In the genomic region with DNA sequence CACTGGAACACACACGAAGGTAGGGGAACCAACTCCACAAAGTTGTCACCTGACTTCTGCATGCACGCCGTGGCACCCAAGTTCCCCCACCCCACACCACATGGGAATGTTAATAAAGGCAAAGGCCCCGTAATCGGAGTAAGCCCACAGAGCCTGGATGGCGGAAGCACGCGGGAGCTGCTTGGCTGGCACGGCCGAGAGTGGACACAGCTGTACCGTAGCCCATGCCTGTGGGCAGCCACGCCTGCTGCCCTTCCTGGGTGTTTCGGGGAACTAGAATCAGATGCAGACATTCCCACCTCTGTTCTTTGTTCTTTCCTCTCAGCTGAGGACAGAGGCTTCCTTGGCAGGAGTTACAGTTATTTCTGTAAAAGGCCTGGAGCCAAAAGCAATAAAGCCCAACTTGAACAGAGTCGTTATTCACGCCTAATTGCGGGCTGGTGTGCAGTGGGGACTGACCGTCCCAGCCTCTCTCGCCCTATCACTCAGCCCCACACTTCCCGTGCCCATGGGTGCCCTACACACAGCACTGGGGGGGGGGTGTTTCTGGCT, we compare ENCODE assay signal across 8 mouse cellular contexts. TPM values are rescaled to one million over a fixed set of nuclear protein-coding genes. Genes with fewer than 3 reads are reported as not detected.
A peak's percentile ranks its signal among the peaks of the same experiment; 100 is the strongest.
DNase-seq lines count a peak whose midpoint lies in the region; ATAC-seq lines count a peak whose summit lies in the region.

No protein-coding gene starts in this region.

- no peak overlapping the region for H3K4me3 ChIP-seq in brown adipose tissue, adult 24 weeks (ENCODE audit: insufficient read depth, low read depth, low read length)
- no peak overlapping the region for H3K4me3 ChIP-seq in heart, embryonic 15.5 days
- no peak overlapping the region for H3K4me3 ChIP-seq in neural tube, embryonic 12.5 days

- 0 out of 2 replicates have a peak overlapping the region, but pooled peaks have one; percentile 1 for H3K4me2 ChIP-seq in heart, embryonic 15.5 days
- peak overlapping the region; percentile 42 for H3K4me2 ChIP-seq in neural tube, embryonic 12.5 days (replicated peaks)

- H3K9me3 ChIP-seq in heart, embryonic 15.5 days (replicated peaks) = no peaks in the 10 kb centered on the region
- no peaks in the 10 kb centered on the region for H3K9me3 ChIP-seq in neural tube, embryonic 12.5 days

- H3K4me1 ChIP-seq in brown adipose tissue, adult 24 weeks (ENCODE audit: control insufficient read depth, insufficient read depth, insufficient read length, low read length) = peaks cover 22% of the 10 kb centered on the region
- H3K4me1 ChIP-seq in heart, embryonic 15.5 days (replicated peaks) = peaks cover 91% of the 10 kb centered on the region
- H3K4me1 ChIP-seq in neural tube, embryonic 12.5 days = peaks cover 52% of the 10 kb centered on the region

- ATAC-seq in heart, embryonic 15.5 days (replicated peaks; ENCODE audit: insufficient number of reproducible peaks, insufficient read depth, low FRiP score, low read depth) = peak; percentile 66
- ATAC-seq in neural tube, embryonic 12.5 days (ENCODE audit: low FRiP score, low read depth) = peak; percentile 75

- 43% methylated on average over 19 of the region's 19 CpGs for WGBS in heart, embryonic 15.5 days
- WGBS in neural tube, embryonic 12.5 days = 40% methylated on average over 19 of the region's 19 CpGs

- 0 out of 2 replicates have a peak, but pooled peaks cover 5% of the 10 kb centered on the region for H3K36me3 ChIP-seq in heart, embryonic 15.5 days
- H3K36me3 ChIP-seq in neural tube, embryonic 12.5 days = peaks cover 7% of the 10 kb centered on the region

- DNase-seq in layer of hippocampus, adult 11-12 months (ENCODE audit: low spot score) = peak; percentile 68
- no peak for DNase-seq in layer of hippocampus, postnatal 25 days (ENCODE audit: extremely low spot score in 1 of 2, low spot score in 1 of 2)
- DNase-seq in kidney, postnatal 36 days = peak; percentile 68 to 77
- DNase-seq in cerebellum, adult 9-10 months = no peak
- no peak for DNase-seq in frontal cortex, adult 2 months (ENCODE audit: extremely low spot score in 1 of 2, low spot score in 1 of 2)

- H3K9ac ChIP-seq in heart, embryonic 15.5 days = peak overlapping the region; percentile 40; the same call in 1 of the 2 replicates
- no peak overlapping the region for H3K9ac ChIP-seq in neural tube, embryonic 12.5 days

- H3K27ac ChIP-seq in brown adipose tissue, adult 24 weeks (replicated peaks; ENCODE audit: low read depth, low read length) = peak overlapping the region; percentile 59; the same call in 1 of the 2 replicates
- peak overlapping the region; percentile 84 for H3K27ac ChIP-seq in heart, embryonic 15.5 days
- H3K27ac ChIP-seq in neural tube, embryonic 12.5 days = peak overlapping the region; percentile 66

- no peaks in the 10 kb centered on the region for H3K27me3 ChIP-seq in heart, embryonic 15.5 days
- peaks cover 7% of the 10 kb centered on the region for H3K27me3 ChIP-seq in neural tube, embryonic 12.5 days (replicated peaks)

RNA-seq across cellular contexts. Expression of a gene that starts 12.8 kb away (rescaled TPM):
- 100 to 1,000 TPM; 127 to 137 TPM for total RNA-seq in layer of hippocampus, postnatal 25 days (2021)
- polyA plus RNA-seq in brown adipose tissue, adult 24 weeks (2012; ENCODE audit: insufficient read depth, insufficient read length, missing spikeins) = 40.8 and 47.5 TPM in 2 replicates
- polyA plus RNA-seq in heart, embryonic 15.5 days (2015; fragmentation: Nextera tagmentation; extraction: Ambion mirVana) = 80.6 and 94.0 TPM in 2 replicates
- polyA plus RNA-seq in neural tube, embryonic 12.5 days (2016; fragmentation: Nextera tagmentation; extraction: Ambion mirVana) = 144 and 152 TPM in 2 replicates
- polyA plus RNA-seq in frontal cortex, adult 2 months (2012; rRNA removed) = 52.1 and 61.0 TPM in 2 replicates

Comparison
In these comparisons a context has a peak if more than half of its experiments do, and no peak if none do; other contexts are left out.
1. DNase-seq: peak in layer of hippocampus, adult 11-12 months (single experiment) and kidney, postnatal 36 days (2 of 2); none in layer of hippocampus, postnatal 25 days (0 of 2), cerebellum, adult 9-10 months (single experiment) and frontal cortex, adult 2 months (0 of 2).
2. Peak in every context shown above with its lines, with median percentiles within 50 percentile points of each other: H3K27ac ChIP-seq.